Mouse (Mus musculus) testis, adult 2 months (tissue): Measurements from ENCODE around the gene Zbtb38. TPM values are rescaled to one million over a fixed set of nuclear protein-coding genes. Genes with fewer than 3 reads are reported as not detected.

Experiments used
- H3K27ac ChIP-seq: fragments of 200-500 bp; 2 replicates; pipeline ENCODE4 v1.5.1; 2012; ENCODE audit warnings: low read depth, low read length; ENCODE audit not compliant: control insufficient read depth, insufficient read depth
- H3K27me3 ChIP-seq: fragments of 200-500 bp; 2 replicates; pipeline ENCODE4 v1.6.1; 2012; ENCODE audit warnings: mild to moderate bottlenecking, low read length, moderate library complexity; ENCODE audit not compliant: control insufficient read depth, insufficient read depth
- H3K36me3 ChIP-seq: fragments of 200-500 bp; 2 replicates; pipeline ENCODE4 v1.6.1; 2012; ENCODE audit warnings: mild to moderate bottlenecking, low read length; ENCODE audit not compliant: control insufficient read depth, insufficient read depth
- H3K4me1 ChIP-seq: fragments of 200-500 bp; 2 replicates; pipeline ENCODE4 v1.6.1; 2012; ENCODE audit warnings: low read length; ENCODE audit not compliant: control insufficient read depth, insufficient read depth
- H3K4me3 ChIP-seq: fragments of 200-500 bp; 2 replicates; pipeline ENCODE4 v1.5.1; 2012; ENCODE audit warnings: low read depth, mild to moderate bottlenecking, low read length, moderate library complexity, mixed read lengths; ENCODE audit not compliant: control insufficient read depth
- CTCF ChIP-seq: fragments of 200-500 bp; IDR thresholded peaks from 2 replicates; pipeline ENCODE4 v1.5.1; 2012; ENCODE audit warnings: low read depth, mild to moderate bottlenecking, inconsistent platforms, low read length, moderate library complexity; ENCODE audit not compliant: control insufficient read depth, insufficient read depth, insufficient replicate concordance
- POLR2A ChIP-seq: fragments of 200-500 bp; IDR thresholded peaks from 2 replicates; pipeline ENCODE4 v1.6.1; 2012; ENCODE audit warnings: low read depth, mild to moderate bottlenecking, inconsistent platforms, low read length, moderate library complexity; ENCODE audit not compliant: control insufficient read depth
- polyA plus RNA-seq: library from polyadenylated mRNA; depleted of rRNA; stranded (reverse); fragments of >200 nt; gene quantifications from 2 replicates; pipeline ENCODE4 v1.2.3, GENCODE M21; 2012

The Zbtb38 gene
- polyA plus RNA-seq, 1 experiment: 2.4 TPM

GRCm38 (mm10) chr9:96733425-96733717 is 19.3 kb downstream of the Zbtb38 start:
- Histone ChIP-seq H3K4me3 (no peak overlapping the region), H3K27ac (no peak overlapping the region), H3K36me3 (no peaks in the 10 kb centered on the region), H3K4me1 (no peaks in the 10 kb centered on the region), H3K27me3 (no peaks in the 10 kb centered on the region)
- TF ChIP-seq POLR2A (no peak), CTCF (no peak)

DNA sequence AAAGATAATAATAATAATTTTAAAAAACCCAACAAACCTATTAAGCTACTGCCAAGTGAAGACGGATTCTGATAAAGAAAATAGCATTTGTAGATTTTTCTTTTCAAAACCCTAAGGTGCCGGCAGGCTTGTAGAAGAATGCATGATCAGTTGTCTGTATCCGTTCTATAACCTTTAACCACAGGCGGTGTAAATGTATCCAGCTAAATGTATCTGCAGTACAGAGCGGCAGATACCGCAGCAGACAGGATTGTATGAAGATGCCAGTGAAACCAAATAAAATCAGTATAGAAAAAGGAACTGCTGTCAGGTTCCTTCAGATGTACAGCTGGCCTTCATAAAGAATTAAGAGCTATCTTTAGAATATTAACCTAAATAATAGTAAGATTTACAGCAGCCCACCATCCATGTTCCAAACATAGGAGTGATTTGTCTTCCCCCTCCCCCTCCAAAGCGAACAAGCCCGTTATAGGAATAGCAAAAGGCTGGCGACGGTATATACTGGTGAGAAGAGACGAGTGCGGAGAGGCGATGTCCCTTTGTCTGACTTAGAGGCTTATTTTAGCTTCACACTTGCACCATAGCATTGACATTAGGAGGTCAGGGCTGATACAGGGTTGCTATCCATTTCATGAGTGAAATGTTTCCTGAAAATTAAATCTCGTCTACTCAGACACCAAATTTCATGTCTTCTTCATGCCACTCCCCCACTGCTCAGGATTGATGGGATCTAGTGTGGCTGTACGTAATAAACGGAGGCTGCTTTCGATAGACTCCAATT is 19.8 kb downstream of the Zbtb38 start:
- no peak overlapping the region for H3K27ac ChIP-seq
- TF ChIP-seq POLR2A (no peak), CTCF (no peak)
- H3K27me3 ChIP-seq: no peaks in the 10 kb centered on the region
- H3K4me3 ChIP-seq: no peak overlapping the region
- no peaks in the 10 kb centered on the region for H3K4me1 ChIP-seq
- no peaks in the 10 kb centered on the region for H3K36me3 ChIP-seq

DNA sequence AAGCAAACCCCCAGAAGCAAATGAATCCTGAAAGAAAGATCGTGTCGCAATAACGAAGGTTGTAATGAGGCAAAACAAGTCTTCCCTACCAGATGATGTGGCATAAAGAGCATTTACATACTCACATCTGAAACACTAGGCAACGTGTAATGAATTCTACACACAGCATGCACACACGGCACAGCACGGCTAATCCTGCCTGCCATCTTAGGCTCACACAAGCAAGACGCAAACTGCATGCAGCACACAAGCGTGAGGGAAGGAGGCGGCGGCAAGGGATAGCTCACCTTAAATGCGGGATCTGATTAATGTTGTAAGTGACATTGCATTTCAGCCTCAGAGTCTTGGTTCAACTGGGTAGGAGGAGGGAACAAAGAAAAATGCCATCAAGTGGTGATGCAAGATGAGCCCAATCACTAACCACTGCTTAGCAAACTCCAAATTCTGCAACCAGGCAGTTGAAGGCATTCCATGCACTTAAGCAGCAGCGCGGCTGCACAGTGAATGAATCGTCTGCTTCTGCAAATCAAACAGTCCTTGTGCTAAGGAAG is 20.6 kb downstream of the Zbtb38 start:
- TF ChIP-seq CTCF (no peak), POLR2A (no peak)
- no peaks in the 10 kb centered on the region for H3K27me3 ChIP-seq
- H3K4me3 ChIP-seq: no peak overlapping the region
- no peak overlapping the region for H3K27ac ChIP-seq
- H3K4me1 ChIP-seq: no peaks in the 10 kb centered on the region
- no peaks in the 10 kb centered on the region for H3K36me3 ChIP-seq

DNA sequence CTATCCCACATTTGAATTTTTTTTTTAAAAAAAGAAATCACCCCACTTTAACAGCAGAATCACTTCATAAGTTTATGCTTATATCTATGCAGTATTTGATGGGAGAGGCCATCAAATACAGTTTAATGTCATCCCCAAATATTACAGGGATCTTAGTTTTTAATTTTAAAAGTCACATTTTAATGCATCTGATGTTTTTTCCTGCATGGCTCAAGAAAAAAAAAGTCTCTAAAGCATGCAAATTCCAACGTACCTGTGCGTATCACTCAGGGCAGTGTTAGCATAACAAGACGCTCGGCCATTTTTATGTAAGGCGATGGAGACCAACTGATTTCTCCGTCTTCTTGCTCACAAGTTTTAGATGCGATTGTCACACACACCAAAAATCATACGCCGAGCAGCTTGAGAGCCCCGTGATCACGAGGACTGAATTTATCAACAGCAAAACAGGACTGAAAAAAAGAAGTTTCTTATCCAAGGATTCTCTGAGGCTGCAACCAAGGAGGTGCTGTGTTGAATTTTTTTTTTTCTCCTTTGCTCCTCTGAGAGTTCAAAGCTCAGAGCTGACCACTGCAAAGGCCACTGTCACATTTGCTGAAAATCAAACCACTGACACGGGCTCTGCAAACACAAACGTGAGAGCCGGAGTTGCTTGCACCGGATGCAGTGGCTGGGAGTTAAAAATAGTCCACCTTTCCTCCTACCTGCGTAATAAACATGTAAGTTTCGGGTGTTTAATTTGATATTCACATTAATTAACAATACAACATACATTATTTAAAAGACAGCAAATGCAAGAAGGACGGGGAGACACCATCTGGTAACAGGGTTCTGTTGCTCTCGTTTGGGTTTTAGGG is 21.4 kb downstream of the Zbtb38 start:
- Histone ChIP-seq H3K4me1 (no peaks in the 10 kb centered on the region; the same call in 1 of the 2 replicates), H3K27ac (no peak overlapping the region), H3K36me3 (no peaks in the 10 kb centered on the region), H3K27me3 (no peaks in the 10 kb centered on the region), H3K4me3 (no peak overlapping the region)
- TF ChIP-seq CTCF (no peak), POLR2A (no peak)

DNA sequence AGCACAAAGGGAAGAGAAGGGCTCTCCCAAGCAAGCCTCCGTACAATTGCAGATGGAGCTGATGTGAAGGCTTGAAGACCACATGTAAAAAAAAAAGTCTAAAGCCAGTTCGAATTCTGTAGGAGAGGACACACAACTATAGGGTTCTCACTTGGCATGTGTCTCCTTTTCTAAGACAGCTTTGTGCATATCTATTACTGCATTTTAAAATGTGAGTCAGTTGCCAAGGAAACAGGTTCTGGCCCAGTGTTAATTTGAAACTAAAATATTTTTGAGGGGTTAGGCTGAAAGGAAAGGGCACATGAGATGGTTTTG is 22.4 kb downstream of the Zbtb38 start:
- TF ChIP-seq CTCF (no peak), POLR2A (no peak)
- H3K4me3 ChIP-seq: no peak overlapping the region

DNA sequence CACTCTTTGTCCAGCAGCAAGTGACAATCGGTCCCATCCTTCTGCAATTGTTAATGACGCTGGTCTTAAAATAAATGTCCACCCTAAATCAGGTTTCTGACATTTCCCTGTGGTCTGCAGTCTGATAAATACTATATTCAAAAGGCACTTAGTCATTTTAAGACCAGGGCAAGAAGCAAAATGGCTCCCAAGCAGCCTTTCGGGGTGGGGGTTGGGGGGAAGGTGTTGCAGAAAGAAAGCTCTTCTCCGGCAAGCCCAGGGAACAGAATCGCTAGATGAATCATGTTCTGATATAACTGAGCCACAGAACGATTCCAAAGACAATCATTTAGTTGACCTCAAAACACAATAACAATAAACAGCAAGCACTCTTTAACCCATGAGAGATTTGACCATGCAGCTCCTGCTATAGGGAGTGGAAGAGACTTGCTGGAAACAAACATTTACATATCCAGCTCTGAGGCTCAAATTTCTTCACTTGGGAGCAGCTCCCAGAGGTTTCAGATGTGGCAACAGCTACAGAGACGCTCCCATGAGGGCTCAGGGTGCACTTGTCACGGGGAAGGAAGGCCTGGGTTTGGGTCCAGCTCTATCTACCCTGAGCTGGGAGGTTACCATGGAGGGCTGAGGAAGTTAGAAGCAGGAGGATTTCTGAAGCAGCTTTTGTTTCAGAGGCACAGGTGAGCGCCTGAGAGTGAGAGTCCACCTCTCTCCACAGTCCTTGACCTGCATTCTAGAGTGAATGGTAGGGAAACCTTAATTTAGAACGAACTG is 22.9 kb downstream of the Zbtb38 start:
- Histone ChIP-seq H3K36me3 (no peaks in the 10 kb centered on the region), H3K4me3 (no peak overlapping the region), H3K27me3 (no peaks in the 10 kb centered on the region), H3K27ac (no peak overlapping the region), H3K4me1 (no peaks in the 10 kb centered on the region; the same call in 1 of the 2 replicates)
- no peak for TF ChIP-seq CTCF
- TF ChIP-seq POLR2A: no peak

More for the DNA sequence above, 22.4 kb downstream of the Zbtb38 start:
- no peaks in the 10 kb centered on the region for H3K36me3 ChIP-seq
- no peaks in the 10 kb centered on the region for H3K27me3 ChIP-seq
- no peaks in the 10 kb centered on the region; the same call in 1 of the 2 replicates for H3K4me1 ChIP-seq
- H3K27ac ChIP-seq: no peak overlapping the region
